Mouse (Mus musculus): ENCODE data around the gene Ophn1. TPM values are rescaled to one million over a fixed set of nuclear protein-coding genes. Genes with fewer than 3 reads are reported as not detected.

Ophn1 gene
- polyA plus RNA-seq, 1 experiment from 2014 or later: 33.1 TPM

GRCm38 (mm10) chrX:98707766-98708165 lies 183.1 kb downstream of the Ophn1 start:
- H3K36me3 ChIP-seq (ENCODE audit: inconsistent target): no peaks in the 10 kb centered on the region
- H3K27ac ChIP-seq: no peak overlapping the region
- H3K4me3 ChIP-seq (ENCODE audit: inconsistent target): no peak overlapping the region
- no peaks in the 10 kb centered on the region for H3K79me2 ChIP-seq (ENCODE audit: inconsistent target)

GRCm38 (mm10) chrX:98701635-98702034 lies 189.2 kb downstream of the Ophn1 start:
- Histone ChIP-seq H3K4me3 (ENCODE audit: inconsistent target) (no peak overlapping the region), H3K79me2 (ENCODE audit: inconsistent target) (no peaks in the 10 kb centered on the region), H3K27ac (no peak overlapping the region), H3K36me3 (ENCODE audit: inconsistent target) (no peaks in the 10 kb centered on the region)
- WGBS (ENCODE audit: missing documents): 19% methylated on average over 4 of the region's 4 CpGs

- no peak overlapping the region for H3K4me3 ChIP-seq (ENCODE audit: inconsistent target)
- H3K36me3 ChIP-seq (ENCODE audit: inconsistent target): no peaks in the 10 kb centered on the region
- H3K79me2 ChIP-seq (ENCODE audit: inconsistent target): no peaks in the 10 kb centered on the region
- H3K27ac ChIP-seq: no peak overlapping the region
Measured at GRCm38 (mm10) chrX:98682603-98683002, 208.2 kb downstream of the Ophn1 start.

GRCm38 (mm10) chrX:98681281-98681680 lies 209.5 kb downstream of the Ophn1 start:
- Histone ChIP-seq H3K36me3 (ENCODE audit: inconsistent target) (no peaks in the 10 kb centered on the region), H3K27ac (no peak overlapping the region), H3K79me2 (ENCODE audit: inconsistent target) (no peaks in the 10 kb centered on the region), H3K4me3 (ENCODE audit: inconsistent target) (no peak overlapping the region)
- WGBS (ENCODE audit: missing documents): 100% methylated on average over 2 of the region's 2 CpGs

GRCm38 (mm10) chrX:98670988-98671387 lies 219.8 kb downstream of the Ophn1 start:
- Histone ChIP-seq H3K27ac (no peak overlapping the region), H3K79me2 (ENCODE audit: inconsistent target) (no peaks in the 10 kb centered on the region), H3K36me3 (ENCODE audit: inconsistent target) (no peaks in the 10 kb centered on the region), H3K4me3 (ENCODE audit: inconsistent target) (no peak overlapping the region)

GRCm38 (mm10) chrX:98651431-98651830 lies 239.4 kb downstream of the Ophn1 start:
- H3K36me3 ChIP-seq (ENCODE audit: inconsistent target): no peaks in the 10 kb centered on the region

GRCm38 (mm10) chrX:98628666-98629404 lies 262.0 kb downstream of the Ophn1 start:
- Histone ChIP-seq H3K79me2 (ENCODE audit: inconsistent target) (no peaks in the 10 kb centered on the region), H3K36me3 (ENCODE audit: inconsistent target) (no peaks in the 10 kb centered on the region), H3K27ac (no peak overlapping the region), H3K4me3 (ENCODE audit: inconsistent target) (no peak overlapping the region)
- WGBS (ENCODE audit: missing documents): 97% methylated on average over 3 of the region's 3 CpGs

More at GRCm38 (mm10) chrX:98651431-98651830, 239.4 kb downstream of the Ophn1 start:
- Histone ChIP-seq H3K79me2 (ENCODE audit: inconsistent target) (no peaks in the 10 kb centered on the region), H3K4me3 (ENCODE audit: inconsistent target) (no peak overlapping the region), H3K27ac (no peak overlapping the region)

- H3K36me3 ChIP-seq (ENCODE audit: inconsistent target): no peaks in the 10 kb centered on the region
- H3K4me3 ChIP-seq (ENCODE audit: inconsistent target): no peak overlapping the region
- WGBS (ENCODE audit: missing documents): 0% methylated on average over 2 of the region's 2 CpGs
- no peak overlapping the region for H3K27ac ChIP-seq
- H3K79me2 ChIP-seq (ENCODE audit: inconsistent target): no peaks in the 10 kb centered on the region
Measured at GRCm38 (mm10) chrX:98618865-98619264, 272.0 kb downstream of the Ophn1 start.

- no peak overlapping the region for H3K4me3 ChIP-seq (ENCODE audit: inconsistent target)
- no peaks in the 10 kb centered on the region for H3K79me2 ChIP-seq (ENCODE audit: inconsistent target)
- H3K36me3 ChIP-seq (ENCODE audit: inconsistent target): no peaks in the 10 kb centered on the region
- H3K27ac ChIP-seq: no peak overlapping the region
- 85% methylated on average over 4 of the region's 4 CpGs for WGBS (ENCODE audit: missing documents)
Measured at GRCm38 (mm10) chrX:98617426-98617825, 273.4 kb downstream of the Ophn1 start.

- Histone ChIP-seq H3K79me2 (ENCODE audit: inconsistent target) (no peaks in the 10 kb centered on the region), H3K4me3 (ENCODE audit: inconsistent target) (no peak overlapping the region), H3K27ac (no peak overlapping the region), H3K36me3 (ENCODE audit: inconsistent target) (no peaks in the 10 kb centered on the region)
Measured at GRCm38 (mm10) chrX:98574201-98574600, 316.6 kb downstream of the Ophn1 start.

- WGBS (ENCODE audit: missing documents): 100% methylated on average over 1 of the region's 1 CpGs
- no peak overlapping the region for H3K27ac ChIP-seq
- no peak overlapping the region for H3K4me3 ChIP-seq (ENCODE audit: inconsistent target)
- H3K79me2 ChIP-seq (ENCODE audit: inconsistent target): no peaks in the 10 kb centered on the region
- H3K36me3 ChIP-seq (ENCODE audit: inconsistent target): no peaks in the 10 kb centered on the region
Measured at GRCm38 (mm10) chrX:98546458-98546857, 344.4 kb downstream of the Ophn1 start.

- Histone ChIP-seq H3K79me2 (ENCODE audit: inconsistent target) (no peaks in the 10 kb centered on the region), H3K4me3 (ENCODE audit: inconsistent target) (no peak overlapping the region)
- WGBS (ENCODE audit: missing documents): 96% methylated on average over 2 of the region's 2 CpGs
Measured at GRCm38 (mm10) chrX:98515329-98515728, 375.5 kb downstream of the Ophn1 start.

GRCm38 (mm10) chrX:98514359-98514904 lies 376.4 kb downstream of the Ophn1 start:
- H3K27ac ChIP-seq: no peak overlapping the region
- H3K36me3 ChIP-seq (ENCODE audit: inconsistent target): no peaks in the 10 kb centered on the region
- WGBS (ENCODE audit: missing documents): 24% methylated on average over 3 of the region's 3 CpGs
- H3K79me2 ChIP-seq (ENCODE audit: inconsistent target): no peaks in the 10 kb centered on the region
- no peak overlapping the region for H3K4me3 ChIP-seq (ENCODE audit: inconsistent target)

More at GRCm38 (mm10) chrX:98515329-98515728, 375.5 kb downstream of the Ophn1 start:
- Histone ChIP-seq H3K27ac (no peak overlapping the region), H3K36me3 (ENCODE audit: inconsistent target) (no peaks in the 10 kb centered on the region)

All from macrophage (primary cell).